Mouse (Mus musculus) right cerebral cortex, adult 18-20 months (tissue): ENCODE data around the gene Sgsm1.
"Not testable (repeated sequence)": the region's sequence is repeated elsewhere in the genome, so short reads cannot be mapped to it uniquely, and the experiment has no call there.

Experiments used
- DNase-seq: peaks from one replicate; pipeline ENCODE4 v3.0.0; 2022; ENCODE audit warnings: mixed read lengths

Sgsm1 gene

GRCm38 (mm10) chr5:113310377-113311003 lies at the start of gene Sgsm1:
Gene Sgsm1 (minus strand): TSS chr5:113310786.
- DNase-seq = peak; percentile 89

GRCm38 (mm10) chr5:113358833-113359232 lies 48.2 kb upstream of the Sgsm1 start:
- no peak for DNase-seq

- no peak for DNase-seq
Observed at GRCm38 (mm10) chr5:113357656-113358055, 47.1 kb upstream of the Sgsm1 start.

GRCm38 (mm10) chr5:113357186-113357585 lies 46.6 kb upstream of the Sgsm1 start, which contains the start of gene Aym1:
Gene Aym1 (plus strand): TSS chr5:113357294.
- DNase-seq = no peak

- DNase-seq = peak; percentile 80
Observed at GRCm38 (mm10) chr5:113354311-113354710, 43.7 kb upstream of the Sgsm1 start.

- no peak for DNase-seq
Observed at GRCm38 (mm10) chr5:113352636-113353035, 42.0 kb upstream of the Sgsm1 start.

- no peak for DNase-seq
Observed at GRCm38 (mm10) chr5:113351768-113352167, 41.2 kb upstream of the Sgsm1 start.

- DNase-seq = no peak
Observed at GRCm38 (mm10) chr5:113349810-113350209, 39.2 kb upstream of the Sgsm1 start.

- DNase-seq = no peak
Observed at GRCm38 (mm10) chr5:113349226-113349625, 38.6 kb upstream of the Sgsm1 start.

- no peak for DNase-seq
Observed at GRCm38 (mm10) chr5:113348597-113348996, 38.0 kb upstream of the Sgsm1 start.

GRCm38 (mm10) chr5:113347593-113347992 lies 37.0 kb upstream of the Sgsm1 start:
- no peak for DNase-seq

GRCm38 (mm10) chr5:113346651-113347050 lies 36.1 kb upstream of the Sgsm1 start:
- DNase-seq = not testable (repeated sequence)

- no peak for DNase-seq
Observed at GRCm38 (mm10) chr5:113345781-113346180, 35.2 kb upstream of the Sgsm1 start.

- peak; percentile 76 for DNase-seq
Observed at GRCm38 (mm10) chr5:113344635-113345386, 34.2 kb upstream of the Sgsm1 start.

- no peak for DNase-seq
Observed at GRCm38 (mm10) chr5:113336281-113336680, 25.7 kb upstream of the Sgsm1 start.

GRCm38 (mm10) chr5:113335732-113336131 lies 25.1 kb upstream of the Sgsm1 start:
- DNase-seq = no peak

- DNase-seq = no peak
Observed at GRCm38 (mm10) chr5:113334621-113335530, 24.3 kb upstream of the Sgsm1 start.

GRCm38 (mm10) chr5:113332899-113333298 lies 22.3 kb upstream of the Sgsm1 start:
- DNase-seq = no peak

GRCm38 (mm10) chr5:113332239-113332638 lies 21.7 kb upstream of the Sgsm1 start:
- no peak for DNase-seq

GRCm38 (mm10) chr5:113330202-113330601 lies 19.6 kb upstream of the Sgsm1 start:
- DNase-seq = no peak

GRCm38 (mm10) chr5:113329463-113329862 lies 18.9 kb upstream of the Sgsm1 start:
- DNase-seq = no peak

- DNase-seq = no peak
Observed at GRCm38 (mm10) chr5:113323784-113324638, 13.4 kb upstream of the Sgsm1 start.
